Mouse (Mus musculus): ENCODE data around the gene H3f3a. TPM values are rescaled to one million over a fixed set of nuclear protein-coding genes. Genes with fewer than 3 reads are reported as not detected.
A peak's percentile ranks its signal among the peaks of the same experiment; 100 is the strongest.

H3f3a gene
- polyA plus RNA-seq, 1 experiment = 348 TPM

DNA sequence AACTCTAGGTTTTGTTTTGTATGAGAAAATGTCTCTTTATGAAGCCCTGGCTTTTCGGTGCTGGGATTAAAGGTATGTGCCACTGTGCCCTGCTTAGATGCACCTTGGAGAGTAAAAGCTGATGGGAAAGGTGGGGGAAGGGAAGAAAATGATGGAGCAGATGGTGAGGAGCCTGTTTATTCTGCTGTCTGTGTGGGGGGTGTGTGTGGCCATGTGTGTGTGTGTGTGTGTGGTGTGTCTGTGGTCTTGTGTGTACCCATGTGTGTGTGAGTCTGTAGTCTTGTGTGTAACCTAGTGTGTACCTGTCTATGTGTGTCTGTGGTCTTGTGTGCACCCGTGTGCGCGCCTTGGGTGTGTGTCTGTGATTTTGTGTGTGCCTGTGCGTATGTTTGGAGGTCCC lies 15.1 kb downstream of the H3f3a start:
- 97% methylated on average over 5 of the region's 5 CpGs for WGBS
- H3K4me1 ChIP-seq (ENCODE audit: control insufficient read depth, insufficient read depth, low read length) = no peaks in the 10 kb centered on the region; the same call in 1 of the 2 replicates
- TF ChIP-seq CTCF (conservative IDR thresholded peaks at IDR 0.05; ENCODE audit: insufficient read depth, insufficient read length, low read depth, low read length) (no peak), POLR2A (IDR thresholded peaks at IDR 0.05; ENCODE audit: low read depth, low read length) (no peak)
- peaks cover 3% of the 10 kb centered on the region for H3K36me3 ChIP-seq (ENCODE audit: control insufficient read depth, insufficient read depth, low read length)
- H3K27ac ChIP-seq (ENCODE audit: insufficient read depth, low read depth, low read length) = no peak overlapping the region
- H3K4me3 ChIP-seq (ENCODE audit: insufficient read depth, low read depth, low read length) = no peak overlapping the region
- H3K27me3 ChIP-seq (replicated peaks; ENCODE audit: control insufficient read depth, insufficient read depth, low read length) = no peaks in the 10 kb centered on the region
- no peak for DNase-seq

DNA sequence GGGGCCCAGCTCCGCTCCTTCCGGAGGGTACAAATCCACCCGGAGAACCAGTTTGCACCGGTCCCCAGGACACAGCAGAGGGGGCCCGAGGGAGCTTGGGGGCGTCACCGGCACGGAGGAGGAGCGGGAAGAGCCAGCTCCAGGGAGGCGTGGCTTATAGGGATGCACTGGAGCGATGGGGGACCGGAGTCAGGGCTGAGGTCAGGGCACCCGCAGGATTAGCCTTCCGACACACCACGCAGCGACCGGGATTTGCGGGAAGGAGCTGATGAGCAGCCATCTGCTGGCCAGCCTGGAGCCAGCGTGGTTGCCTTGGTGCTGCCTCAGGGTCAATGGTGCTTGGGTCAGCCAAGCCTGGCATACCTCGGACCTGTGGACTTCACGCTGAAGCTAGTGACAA lies 19.6 kb downstream of the H3f3a start:
- no peaks in the 10 kb centered on the region; the same call in 1 of the 2 replicates for H3K4me1 ChIP-seq (ENCODE audit: control insufficient read depth, insufficient read depth, low read length)
- WGBS = 3% methylated on average over 21 of the region's 21 CpGs
- TF ChIP-seq CTCF (conservative IDR thresholded peaks at IDR 0.05; ENCODE audit: insufficient read depth, insufficient read length, low read depth, low read length) = 0 out of 2 replicates have a peak, but pooled peaks have one; percentile 15
- TF ChIP-seq POLR2A (IDR thresholded peaks at IDR 0.05; ENCODE audit: low read depth, low read length) = no peak
- peak overlapping the region; percentile 24; the same call in 1 of the 2 replicates for H3K4me3 ChIP-seq (ENCODE audit: insufficient read depth, low read depth, low read length)
- H3K27ac ChIP-seq (ENCODE audit: insufficient read depth, low read depth, low read length) = no peak overlapping the region
- no peaks in the 10 kb centered on the region for H3K27me3 ChIP-seq (replicated peaks; ENCODE audit: control insufficient read depth, insufficient read depth, low read length)
- no peaks in the 10 kb centered on the region for H3K36me3 ChIP-seq (ENCODE audit: control insufficient read depth, insufficient read depth, low read length)
- DNase-seq = peak; percentile 37

DNA sequence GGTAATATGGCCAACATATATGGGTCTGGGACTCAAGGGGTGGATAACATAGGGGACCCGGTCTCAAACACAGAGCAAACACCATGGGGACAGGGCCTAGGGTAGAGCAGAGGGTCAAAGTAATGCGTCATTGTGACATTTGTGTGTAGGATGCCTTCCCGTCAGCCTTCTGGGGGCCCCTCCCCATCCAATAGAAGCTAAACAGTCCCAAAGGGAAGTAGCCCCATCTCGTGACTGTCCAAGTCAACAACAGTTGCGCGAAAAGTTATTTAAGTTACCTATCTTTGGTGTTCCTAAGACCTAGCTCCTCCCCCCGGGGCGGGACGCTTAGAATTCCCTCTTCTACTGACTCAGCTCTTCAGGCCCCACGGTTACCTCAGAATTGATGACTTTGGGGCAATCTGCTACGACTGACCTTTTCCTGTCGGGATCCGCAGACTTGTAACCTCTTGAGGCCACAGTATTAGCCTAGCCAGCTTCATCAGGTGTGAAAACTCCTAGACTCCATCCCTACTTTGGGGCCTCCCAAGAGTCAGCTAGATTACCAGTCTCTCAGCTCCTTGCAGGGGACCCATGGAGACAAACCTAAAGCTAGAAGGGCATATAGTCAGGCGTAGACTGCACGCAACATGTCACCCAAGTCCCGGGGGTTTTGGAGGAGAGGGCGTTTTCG lies 20.2 kb downstream of the H3f3a start:
- peak overlapping the region; percentile 24; the same call in 1 of the 2 replicates for H3K4me3 ChIP-seq (ENCODE audit: insufficient read depth, low read depth, low read length)
- 22% methylated on average over 18 of the region's 18 CpGs for WGBS

DNA sequence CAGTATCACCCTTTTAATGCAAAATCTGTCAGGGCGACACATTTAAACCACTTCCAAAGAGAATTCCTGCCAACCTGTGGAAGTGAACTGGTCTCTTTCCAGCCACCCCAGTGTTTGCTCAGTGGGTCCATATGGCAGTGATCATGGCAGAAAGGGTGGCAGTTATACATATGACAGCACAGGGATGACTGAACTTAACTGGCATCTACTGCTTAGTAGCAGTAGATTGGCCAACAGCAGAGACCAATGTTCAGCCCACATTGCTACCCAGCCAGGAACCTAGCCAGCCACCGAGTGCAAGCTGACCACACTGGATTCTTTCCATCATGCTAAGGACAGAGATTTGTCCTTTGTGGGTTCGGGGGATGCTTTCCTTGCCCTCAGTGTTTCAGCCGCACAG lies 20.9 kb downstream of the H3f3a start:
- H3K36me3 ChIP-seq (ENCODE audit: control insufficient read depth, insufficient read depth, low read length) = no peaks in the 10 kb centered on the region
- no peak for TF ChIP-seq POLR2A (IDR thresholded peaks at IDR 0.05; ENCODE audit: low read depth, low read length)
- no peak overlapping the region for H3K4me3 ChIP-seq (ENCODE audit: insufficient read depth, low read depth, low read length)
- 80% methylated on average over 4 of the region's 4 CpGs for WGBS
- H3K4me1 ChIP-seq (ENCODE audit: control insufficient read depth, insufficient read depth, low read length) = no peaks in the 10 kb centered on the region; the same call in 1 of the 2 replicates
- H3K27me3 ChIP-seq (replicated peaks; ENCODE audit: control insufficient read depth, insufficient read depth, low read length) = no peaks in the 10 kb centered on the region
- no peak overlapping the region for H3K27ac ChIP-seq (ENCODE audit: insufficient read depth, low read depth, low read length)
- no peak for DNase-seq

More for the DNA sequence above, 20.2 kb downstream of the H3f3a start:
- Histone ChIP-seq H3K36me3 (ENCODE audit: control insufficient read depth, insufficient read depth, low read length) (no peaks in the 10 kb centered on the region), H3K4me1 (ENCODE audit: control insufficient read depth, insufficient read depth, low read length) (no peaks in the 10 kb centered on the region; the same call in 1 of the 2 replicates), H3K27ac (ENCODE audit: insufficient read depth, low read depth, low read length) (no peak overlapping the region), H3K27me3 (replicated peaks; ENCODE audit: control insufficient read depth, insufficient read depth, low read length) (no peaks in the 10 kb centered on the region)
- TF ChIP-seq CTCF (conservative IDR thresholded peaks at IDR 0.05; ENCODE audit: insufficient read depth, insufficient read length, low read depth, low read length) (no peak), POLR2A (IDR thresholded peaks at IDR 0.05; ENCODE audit: low read depth, low read length) (no peak)
- DNase-seq = peak; percentile 67

DNA sequence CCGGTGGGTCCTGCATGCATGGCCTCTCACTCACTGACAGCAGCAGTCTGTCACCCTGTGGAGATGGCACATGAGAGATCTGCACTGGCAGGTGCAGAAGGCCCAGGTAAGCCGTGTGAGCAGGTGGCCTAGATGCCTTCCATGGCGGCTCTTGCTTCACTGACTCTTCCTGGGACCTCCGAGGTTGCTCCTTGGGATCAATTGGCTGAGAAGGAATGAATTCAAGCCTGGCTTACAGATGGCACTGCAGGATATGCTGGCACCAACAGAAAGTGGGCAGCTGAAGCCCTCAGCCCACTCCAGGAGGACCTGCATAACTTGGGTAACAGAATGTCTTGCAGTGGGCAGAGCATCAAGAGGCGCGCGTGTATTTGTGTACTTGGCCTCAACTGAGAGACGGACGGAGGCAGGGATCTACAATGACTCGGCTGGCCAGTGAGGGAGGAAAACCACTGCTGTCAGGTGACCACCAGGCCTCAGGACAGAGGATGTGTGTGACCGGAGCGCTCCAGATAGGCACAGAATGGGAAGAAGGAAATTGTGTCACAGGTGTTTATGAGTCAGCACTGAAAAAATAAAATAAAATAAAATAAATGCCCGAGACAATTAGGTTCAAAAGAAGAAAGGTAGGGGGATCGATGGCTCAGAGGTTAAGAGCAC lies 21.8 kb downstream of the H3f3a start:
- WGBS = 84% methylated on average over 14 of the region's 14 CpGs
- DNase-seq = no peak
- H3K4me1 ChIP-seq (ENCODE audit: control insufficient read depth, insufficient read depth, low read length) = no peaks in the 10 kb centered on the region; the same call in 1 of the 2 replicates
- no peak overlapping the region for H3K27ac ChIP-seq (ENCODE audit: insufficient read depth, low read depth, low read length)
- no peak overlapping the region for H3K4me3 ChIP-seq (ENCODE audit: insufficient read depth, low read depth, low read length)
- no peak for TF ChIP-seq POLR2A (IDR thresholded peaks at IDR 0.05; ENCODE audit: low read depth, low read length)
- no peak for TF ChIP-seq CTCF (conservative IDR thresholded peaks at IDR 0.05; ENCODE audit: insufficient read depth, insufficient read length, low read depth, low read length)
- no peaks in the 10 kb centered on the region for H3K27me3 ChIP-seq (replicated peaks; ENCODE audit: control insufficient read depth, insufficient read depth, low read length)
- no peaks in the 10 kb centered on the region for H3K36me3 ChIP-seq (ENCODE audit: control insufficient read depth, insufficient read depth, low read length)

DNA sequence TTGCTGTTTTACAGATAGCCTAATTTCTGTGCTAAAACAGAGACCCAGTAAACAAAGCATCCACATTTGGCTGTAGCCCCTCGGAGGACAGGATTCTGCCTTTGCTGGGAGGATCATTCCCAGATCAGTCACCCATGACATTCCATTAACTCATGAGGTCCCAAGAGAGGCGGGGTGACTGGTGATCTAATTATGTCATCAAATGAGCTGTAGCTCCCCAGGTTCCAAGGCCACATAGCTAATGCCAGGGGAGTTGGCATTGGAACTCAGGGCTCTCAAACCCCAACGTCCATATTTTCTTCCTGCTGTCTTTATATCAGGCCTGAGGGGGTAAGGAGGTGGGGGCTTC lies 30.2 kb downstream of the H3f3a start:
- WGBS = 21% methylated on average over 3 of the region's 3 CpGs
- H3K27ac ChIP-seq (ENCODE audit: insufficient read depth, low read depth, low read length) = no peak overlapping the region
- DNase-seq = peak; percentile 33

DNA sequence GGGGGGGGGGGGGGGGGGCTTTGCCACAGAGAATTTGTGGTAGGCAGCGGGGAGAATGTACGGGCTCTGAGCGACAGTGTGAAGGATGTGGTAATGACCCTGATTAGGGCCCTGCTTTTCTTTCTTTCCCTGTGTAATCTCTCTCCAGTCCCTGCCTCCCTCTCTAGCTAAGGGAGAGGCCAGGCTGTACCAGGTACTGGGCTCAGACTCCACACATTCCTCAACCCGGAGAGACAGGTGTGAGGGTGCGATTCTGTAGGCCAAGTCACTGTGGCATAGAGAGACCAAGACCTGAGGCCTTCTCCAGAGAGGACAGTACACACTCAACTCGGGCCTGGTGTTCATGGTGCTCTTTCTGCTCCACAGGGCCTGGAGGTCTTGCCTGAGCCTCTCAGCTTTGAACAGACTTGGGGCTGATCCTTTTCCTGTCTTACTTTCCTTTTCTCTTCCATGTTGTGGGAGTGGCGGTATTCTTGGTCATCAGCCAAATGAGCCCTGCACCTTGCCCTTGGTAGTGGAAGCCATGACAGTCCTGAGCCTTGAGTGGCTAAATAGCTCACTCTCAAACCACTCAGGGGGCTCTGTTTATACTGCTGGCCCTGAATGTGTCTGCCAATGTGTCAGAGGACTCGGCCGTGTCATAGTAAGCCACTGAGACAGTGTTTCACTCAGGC lies 30.7 kb downstream of the H3f3a start:
- Histone ChIP-seq H3K27me3 (replicated peaks; ENCODE audit: control insufficient read depth, insufficient read depth, low read length) (no peaks in the 10 kb centered on the region), H3K4me3 (ENCODE audit: insufficient read depth, low read depth, low read length) (no peak overlapping the region), H3K4me1 (ENCODE audit: control insufficient read depth, insufficient read depth, low read length) (peaks cover 16% of the 10 kb centered on the region), H3K36me3 (ENCODE audit: control insufficient read depth, insufficient read depth, low read length) (no peaks in the 10 kb centered on the region), H3K27ac (ENCODE audit: insufficient read depth, low read depth, low read length) (no peak overlapping the region)
- peak; percentile 73 for DNase-seq
- TF ChIP-seq CTCF (conservative IDR thresholded peaks at IDR 0.05; ENCODE audit: insufficient read depth, insufficient read length, low read depth, low read length) (no peak), POLR2A (IDR thresholded peaks at IDR 0.05; ENCODE audit: low read depth, low read length) (no peak)
- 48% methylated on average over 9 of the region's 9 CpGs for WGBS

More for the DNA sequence above, 30.2 kb downstream of the H3f3a start:
- peaks cover 16% of the 10 kb centered on the region for H3K4me1 ChIP-seq (ENCODE audit: control insufficient read depth, insufficient read depth, low read length)
- no peaks in the 10 kb centered on the region for H3K36me3 ChIP-seq (ENCODE audit: control insufficient read depth, insufficient read depth, low read length)
- no peaks in the 10 kb centered on the region for H3K27me3 ChIP-seq (replicated peaks; ENCODE audit: control insufficient read depth, insufficient read depth, low read length)
- no peak for TF ChIP-seq POLR2A (IDR thresholded peaks at IDR 0.05; ENCODE audit: low read depth, low read length)
- TF ChIP-seq CTCF (conservative IDR thresholded peaks at IDR 0.05; ENCODE audit: insufficient read depth, insufficient read length, low read depth, low read length) = no peak
- H3K4me3 ChIP-seq (ENCODE audit: insufficient read depth, low read depth, low read length) = no peak overlapping the region

Data from kidney, adult 2 months (tissue).